Mouse (Mus musculus) brain, embryonic 14.5 days (tissue): ENCODE measurements around the gene Carns1.

ENCODE experiments used
- CTCF ChIP-seq: fragments of 200-500 bp; IDR thresholded peaks from 2 replicates; pipeline ENCODE4 v1.5.1; 2012; ENCODE audit warnings: inconsistent platforms, mild to moderate bottlenecking, moderate library complexity, borderline replicate concordance; ENCODE audit not compliant: insufficient read depth, insufficient read length; ENCODE audit errors: extremely low read depth
- POLR2A ChIP-seq: fragments of 200-500 bp; IDR thresholded peaks from 2 replicates; pipeline ENCODE4 v1.6.1; 2012; ENCODE audit warnings: mild to moderate bottlenecking, inconsistent platforms, borderline replicate concordance; ENCODE audit not compliant: poor library complexity, insufficient read depth, insufficient read length, severe bottlenecking; ENCODE audit errors: extremely low read depth

DNA sequence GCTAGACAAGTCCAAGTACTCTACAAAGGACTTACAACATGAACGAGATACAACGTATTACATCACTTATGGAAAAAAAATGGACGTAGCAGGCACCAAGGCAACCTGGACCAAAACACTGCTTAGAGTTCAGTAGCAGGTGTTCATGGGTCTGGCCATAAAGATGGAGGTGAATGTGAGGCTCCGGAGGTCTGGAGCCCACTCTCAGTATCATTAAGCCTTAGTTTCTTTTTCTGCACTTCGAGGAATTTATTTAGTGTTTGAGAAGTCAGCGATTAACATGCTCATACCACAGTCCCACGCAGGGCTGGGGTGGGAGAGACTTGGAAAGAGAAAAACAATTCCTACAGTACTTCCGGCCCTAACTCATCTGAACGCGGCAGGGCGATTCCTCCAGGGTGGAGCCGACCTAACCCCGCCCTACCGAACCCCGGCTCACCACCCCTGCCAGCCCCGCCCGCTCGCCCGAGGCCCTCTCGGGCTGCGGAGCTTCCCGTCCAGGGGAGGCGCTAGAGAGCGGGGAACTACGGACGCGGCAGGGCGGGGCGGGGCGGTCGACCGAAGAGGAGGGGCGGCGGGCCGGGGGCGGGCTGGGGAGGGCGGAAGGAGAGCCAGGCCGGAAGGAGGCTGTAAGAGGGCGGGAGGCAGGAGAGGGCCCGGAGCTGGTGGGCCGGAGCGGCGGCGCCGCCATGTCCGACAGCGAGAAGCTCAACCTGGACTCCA, 16.4 kb upstream of the Carns1 start, which contains the start of gene Ppp1ca:
- TF ChIP-seq CTCF: peak; percentile 70; the same call in 1 of the 2 replicates
- peak; percentile 96 for TF ChIP-seq POLR2A
